ENCODE assay signal across 8 mouse cellular contexts in the genomic region with DNA sequence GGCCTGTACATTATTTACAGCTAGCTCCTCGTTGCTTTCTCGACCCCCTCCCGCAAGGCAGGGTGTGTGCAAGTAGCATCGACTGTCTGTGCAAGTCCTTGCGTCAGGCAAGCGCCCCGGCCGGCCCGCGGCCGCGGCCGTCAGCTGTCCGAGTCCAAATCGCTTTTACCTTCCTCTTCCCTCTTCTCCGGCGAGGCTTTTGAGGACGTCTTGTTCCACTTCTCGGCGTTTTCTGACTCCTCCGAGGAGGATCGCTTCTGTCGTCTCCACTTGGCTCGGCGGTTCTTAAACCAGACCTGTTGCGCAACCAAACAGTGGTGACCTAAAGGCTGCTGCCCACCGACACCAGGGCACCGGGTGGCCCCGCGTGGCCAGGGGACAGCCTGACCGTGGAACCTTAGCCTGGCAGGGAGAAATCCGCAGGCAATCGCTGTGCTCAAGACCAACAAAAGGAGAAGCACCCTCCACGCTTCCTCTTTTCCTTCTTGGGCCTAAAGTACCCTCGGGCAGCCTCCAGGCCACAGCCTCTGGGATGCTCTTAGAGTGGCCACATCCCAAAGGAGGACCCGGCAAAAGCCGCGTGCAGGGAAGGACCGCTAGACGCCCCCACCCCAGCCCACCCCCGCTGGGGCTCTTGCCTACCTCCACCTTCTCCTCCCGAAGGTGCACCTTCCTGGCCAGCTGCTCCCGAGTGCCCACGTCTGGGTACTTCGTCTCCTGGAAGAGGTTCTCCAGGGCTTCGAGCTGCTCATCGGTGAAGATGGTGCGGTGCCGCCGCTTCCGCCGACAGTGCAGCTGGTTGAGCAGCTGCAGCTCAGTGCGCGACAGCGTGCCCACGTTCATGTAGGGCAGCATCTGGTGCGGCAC. TPM values are rescaled to one million over a fixed set of nuclear protein-coding genes. Genes with fewer than 3 reads are reported as not detected.
DNase-seq lines count a peak whose midpoint lies in the region; ATAC-seq and TF ChIP-seq lines count a peak whose summit lies in the region.

No protein-coding gene starts in this region.

- H3K9me3 ChIP-seq in forebrain, postnatal 0 days (ENCODE audit: low read length), result no peaks in the 10 kb centered on the region
- no peaks in the 10 kb centered on the region for H3K9me3 ChIP-seq in liver, embryonic 13.5 days (replicated peaks)
- H3K9me3 ChIP-seq in stomach, embryonic 14.5 days (ENCODE audit: control insufficient read depth, low read depth, low read length), result no peaks in the 10 kb centered on the region

- H3K36me3 ChIP-seq in forebrain, postnatal 0 days (ENCODE audit: insufficient read depth), result no peaks in the 10 kb centered on the region
- H3K36me3 ChIP-seq in liver, embryonic 13.5 days, result no peaks in the 10 kb centered on the region
- no peaks in the 10 kb centered on the region for H3K36me3 ChIP-seq in stomach, embryonic 14.5 days (ENCODE audit: control insufficient read depth, insufficient read depth, low read length)

- H3K9ac ChIP-seq in forebrain, postnatal 0 days, result no peak overlapping the region
- no peak overlapping the region for H3K9ac ChIP-seq in liver, embryonic 13.5 days
- peak overlapping the region; percentile 46; the same call in 1 of the 2 replicates for H3K9ac ChIP-seq in stomach, embryonic 14.5 days (replicated peaks; ENCODE audit: low read depth, low read length)

- 0 out of 2 replicates have a peak overlapping the region, but pooled peaks have one; percentile 6 for H3K4me2 ChIP-seq in forebrain, postnatal 0 days (ENCODE audit: low read depth)
- peak overlapping the region; percentile 17; the same call in 1 of the 2 replicates for H3K4me2 ChIP-seq in liver, embryonic 13.5 days
- peak overlapping the region; percentile 81; the same call in 1 of the 2 replicates for H3K4me2 ChIP-seq in stomach, embryonic 14.5 days (replicated peaks; ENCODE audit: low read depth, low read length)

- H3K27me3 ChIP-seq in forebrain, postnatal 0 days (ENCODE audit: insufficient read depth, low read length), result peaks cover 61% of the 10 kb centered on the region
- H3K27me3 ChIP-seq in liver, embryonic 13.5 days, result peaks cover 88% of the 10 kb centered on the region
- peaks cover 40% of the 10 kb centered on the region for H3K27me3 ChIP-seq in stomach, embryonic 14.5 days (ENCODE audit: control insufficient read depth, insufficient read depth, low read length)

- no peak overlapping the region for H3K27ac ChIP-seq in forebrain, postnatal 0 days (ENCODE audit: low read depth, low read length)
- no peak overlapping the region for H3K27ac ChIP-seq in liver, embryonic 13.5 days
- no peak overlapping the region for H3K27ac ChIP-seq in stomach, embryonic 14.5 days (ENCODE audit: low read length)
- no peak overlapping the region for H3K27ac ChIP-seq in layer of hippocampus, adult 2 months

- DNase-seq in cerebellum, postnatal 10 days, result peak; percentile 25 to 38
- DNase-seq in cerebellum, adult 18-20 months, result no peak
- DNase-seq in ES-CJ7 (ENCODE audit: low read depth, low spot score), result peak; percentile 30
- DNase-seq in forebrain, postnatal 0 days, result no peak
- DNase-seq in liver, embryonic 13.5 days, result no peak
- no peak for DNase-seq in layer of hippocampus, adult 2 months (ENCODE audit: low spot score in 2 of 2)
- no peak for DNase-seq in layer of hippocampus, adult 8-10 months (ENCODE audit: low spot score in 2 of 2)

- peak; percentile 58 for ATAC-seq in forebrain, postnatal 0 days
- no peak for ATAC-seq in liver, embryonic 13.5 days (ENCODE audit: low read depth)
- no peak for ATAC-seq in stomach, embryonic 14.5 days (ENCODE audit: insufficient number of reproducible peaks, insufficient read depth, low FRiP score, low read depth)

- H3K4me3 ChIP-seq in forebrain, postnatal 0 days (ENCODE audit: low read depth, low read length), result peak overlapping the region; percentile 5; the same call in 1 of the 2 replicates
- no peak overlapping the region for H3K4me3 ChIP-seq in liver, embryonic 13.5 days (replicated peaks)
- peak overlapping the region; percentile 55 for H3K4me3 ChIP-seq in stomach, embryonic 14.5 days (ENCODE audit: low read depth, low read length)
- no peak overlapping the region for H3K4me3 ChIP-seq in layer of hippocampus, adult 2 months

- 3% methylated on average over 57 of the region's 57 CpGs for WGBS in forebrain, postnatal 0 days
- WGBS in liver, embryonic 13.5 days (ENCODE audit: insufficient replicate concordance), result 1% methylated on average over 57 of the region's 57 CpGs
- WGBS in stomach, embryonic 14.5 days, result 2% methylated on average over 57 of the region's 57 CpGs

- no peak for TF ChIP-seq CTCF in forebrain, postnatal 0 days (IDR thresholded peaks at IDR 0.05; ENCODE audit: low read depth)
- no peak for TF ChIP-seq CTCF in layer of hippocampus, adult 2 months (conservative IDR thresholded peaks at IDR 0.05)

- no peaks in the 10 kb centered on the region for H3K4me1 ChIP-seq in forebrain, postnatal 0 days (ENCODE audit: insufficient read depth)
- peaks cover 8% of the 10 kb centered on the region for H3K4me1 ChIP-seq in liver, embryonic 13.5 days (replicated peaks)
- peaks cover 7% of the 10 kb centered on the region; the same call in 1 of the 2 replicates for H3K4me1 ChIP-seq in stomach, embryonic 14.5 days (ENCODE audit: control insufficient read depth, insufficient read depth, low read length)

RNA-seq across cellular contexts. Expression of gene Gsc, which starts 1.5 kb away (rescaled TPM):
- total RNA-seq in forebrain, postnatal 0 days (2014; rRNA removed), result 1.5 TPM in 1 of 2 replicates, not detected in the other
- polyA plus RNA-seq in forebrain, postnatal 0 days (2015; fragmentation: Nextera tagmentation; extraction: Ambion mirVana), result 0.11 TPM in 1 of 2 replicates, not detected in the other
- 0.08 and 0.12 TPM in 2 replicates for polyA plus RNA-seq in liver, embryonic 13.5 days (2015; fragmentation: Nextera tagmentation; extraction: Ambion mirVana)
- polyA plus RNA-seq in stomach, embryonic 14.5 days (2014; fragmentation: Nextera tagmentation; extraction: Ambion mirVana), result 1.7 and 1.9 TPM in 2 replicates
- total RNA-seq in layer of hippocampus, adult 2 months (2021), result not detected
- not detected for total RNA-seq in layer of hippocampus, adult 8-10 months (2022)

Comparison
In these comparisons a context has a peak if more than half of its experiments do, and no peak if none do; other contexts are left out.
1. DNase-seq: peak in cerebellum, postnatal 10 days (2 of 2) and ES-CJ7 (single experiment); none in cerebellum, adult 18-20 months (0 of 2), forebrain, postnatal 0 days (single experiment), liver, embryonic 13.5 days (single experiment), layer of hippocampus, adult 2 months (0 of 2) and layer of hippocampus, adult 8-10 months (0 of 2).
2. H3K4me2 ChIP-seq: peak in every context shown above with its lines; median percentile 81 in stomach, embryonic 14.5 days; 17 in liver, embryonic 13.5 days; 6 in forebrain, postnatal 0 days.
3. H3K4me3 ChIP-seq: peak in forebrain, postnatal 0 days (single experiment) and stomach, embryonic 14.5 days (single experiment); none in liver, embryonic 13.5 days (single experiment) and layer of hippocampus, adult 2 months (single experiment).